Mouse (Mus musculus) forebrain, embryonic 13.5 days (tissue): Measurements from ENCODE around the gene Gna15. TPM values are rescaled to one million over a fixed set of nuclear protein-coding genes. Genes with fewer than 3 reads are reported as not detected.

Source experiments
- ATAC-seq: fragments of 200-750 bp; cut with Nextera tagmentation; 2 replicates; pipeline ENCODE4 v1.8.0; 2017
- H3K27ac ChIP-seq: fragments of 300-500 bp; sonication (generic); 2 replicates; pipeline ENCODE4 v1.5.1; 2015; ENCODE audit warnings: inconsistent platforms, mild to moderate bottlenecking, moderate library complexity
- H3K27me3 ChIP-seq: fragments of 300-500 bp; sonication (generic); 2 replicates; pipeline ENCODE4 v1.6.1; 2015; ENCODE audit warnings: mild to moderate bottlenecking, inconsistent platforms
- H3K36me3 ChIP-seq: fragments of 300-500 bp; sonication (generic); 2 replicates; pipeline ENCODE4 v1.6.1; 2015; ENCODE audit warnings: mild to moderate bottlenecking, inconsistent platforms; ENCODE audit not compliant: poor library complexity, severe bottlenecking
- H3K4me1 ChIP-seq: fragments of 300-500 bp; sonication (generic); 2 replicates; pipeline ENCODE4 v1.6.1; 2015; ENCODE audit warnings: inconsistent platforms
- H3K4me2 ChIP-seq: fragments of 300-500 bp; sonication (generic); 2 replicates; pipeline ENCODE4 v1.6.1; 2015; ENCODE audit warnings: inconsistent platforms, mild to moderate bottlenecking, moderate library complexity
- H3K4me3 ChIP-seq: fragments of 300-500 bp; sonication (generic); 2 replicates; pipeline ENCODE4 v1.5.1; 2015; ENCODE audit warnings: mild to moderate bottlenecking, inconsistent platforms
- H3K9ac ChIP-seq: fragments of 300-500 bp; sonication (generic); 2 replicates; pipeline ENCODE4 v1.6.1; 2015; ENCODE audit warnings: mild to moderate bottlenecking, inconsistent platforms
- H3K9me3 ChIP-seq: fragments of 300-500 bp; sonication (generic); replicated peaks from 2 replicates; pipeline ENCODE4 v1.6.1; 2016; ENCODE audit warnings: inconsistent platforms
- WGBS: fragments of 180-500 bp; shearing (Covaris S2); methylation state at CpG from one replicate; pipeline ENCODE4 v1.1.7; 2015; 5-methylcytosine and 5-hydroxymethylcytosine counted together
- polyA plus RNA-seq: library from polyadenylated mRNA; unstranded; fragments of >200 nt; fragmentation: Nextera tagmentation; extraction: Ambion mirVana; gene quantifications from 2 replicates; pipeline ENCODE4 v1.2.1, GENCODE M21; 2015

Gene Gna15
- polyA plus RNA-seq, 1 experiment from 2014 or later: 0.57 TPM

GRCm38 (mm10) chr10:81488081-81488480, 35.9 kb downstream of the Gna15 start:
- no peak overlapping the region for H3K27ac ChIP-seq
- no peaks in the 10 kb centered on the region for H3K27me3 ChIP-seq
- no peak for ATAC-seq
- H3K36me3 ChIP-seq: peaks cover 76% of the 10 kb centered on the region
- no peak overlapping the region for H3K4me3 ChIP-seq
- H3K9me3 ChIP-seq: no peaks in the 10 kb centered on the region
- no peak overlapping the region for H3K4me2 ChIP-seq
- H3K9ac ChIP-seq: no peak overlapping the region
- H3K4me1 ChIP-seq: peaks cover 13% of the 10 kb centered on the region
- WGBS: 88% methylated on average over 11 of the region's 11 CpGs

- no peaks in the 10 kb centered on the region for H3K27me3 ChIP-seq
- peaks cover 61% of the 10 kb centered on the region for H3K36me3 ChIP-seq
- no peak overlapping the region for H3K4me3 ChIP-seq
- H3K4me2 ChIP-seq: no peak overlapping the region
- no peak overlapping the region for H3K27ac ChIP-seq
- H3K9me3 ChIP-seq: no peaks in the 10 kb centered on the region
- ATAC-seq: no peak
- no peak overlapping the region for H3K9ac ChIP-seq
- WGBS: 91% methylated on average over 10 of the region's 10 CpGs
- H3K4me1 ChIP-seq: peaks cover 20% of the 10 kb centered on the region
These were observed 37.5 kb downstream of the Gna15 start for GRCm38 (mm10) chr10:81486496-81486895.

- ATAC-seq: no peak
- Histone ChIP-seq H3K4me1 (peaks cover 27% of the 10 kb centered on the region), H3K9ac (no peak overlapping the region), H3K9me3 (no peaks in the 10 kb centered on the region), H3K27ac (peak overlapping the region; percentile 74), H3K27me3 (no peaks in the 10 kb centered on the region), H3K36me3 (peaks cover 51% of the 10 kb centered on the region), H3K4me2 (no peak overlapping the region), H3K4me3 (no peak overlapping the region)
- 69% methylated on average over 7 of the region's 7 CpGs for WGBS
These were observed 38.5 kb downstream of the Gna15 start for GRCm38 (mm10) chr10:81485479-81486018.

GRCm38 (mm10) chr10:81485060-81485449, 39.0 kb downstream of the Gna15 start:
- Histone ChIP-seq H3K9ac (0 out of 2 replicates have a peak overlapping the region, but pooled peaks have one; percentile 21), H3K9me3 (no peaks in the 10 kb centered on the region), H3K4me1 (peaks cover 32% of the 10 kb centered on the region), H3K36me3 (peaks cover 46% of the 10 kb centered on the region), H3K4me2 (0 out of 2 replicates have a peak overlapping the region, but pooled peaks have one; percentile 7), H3K4me3 (no peak overlapping the region), H3K27ac (peak overlapping the region; percentile 74), H3K27me3 (no peaks in the 10 kb centered on the region)
- ATAC-seq: no peak
- WGBS: 48% methylated on average over 2 of the region's 2 CpGs

GRCm38 (mm10) chr10:81484441-81485059, 39.5 kb downstream of the Gna15 start:
- Histone ChIP-seq H3K4me3 (no peak overlapping the region), H3K4me1 (peaks cover 36% of the 10 kb centered on the region), H3K36me3 (peaks cover 41% of the 10 kb centered on the region), H3K9ac (0 out of 2 replicates have a peak overlapping the region, but pooled peaks have one; percentile 21), H3K27ac (peak overlapping the region; percentile 74), H3K27me3 (no peaks in the 10 kb centered on the region), H3K4me2 (0 out of 2 replicates have a peak overlapping the region, but pooled peaks have one; percentile 7), H3K9me3 (no peaks in the 10 kb centered on the region)
- whole genome bisulfite sequencing: 62% methylated on average over 6 of the region's 6 CpGs
- no peak for ATAC-seq

GRCm38 (mm10) chr10:81483983-81484382, 40.0 kb downstream of the Gna15 start:
- peak overlapping the region; percentile 74; the same call in 1 of the 2 replicates for H3K27ac ChIP-seq
- peaks cover 37% of the 10 kb centered on the region for H3K4me1 ChIP-seq
- ATAC-seq: no peak
- H3K9ac ChIP-seq: no peak overlapping the region
- no peak overlapping the region for H3K4me3 ChIP-seq
- no peaks in the 10 kb centered on the region for H3K9me3 ChIP-seq
- no peaks in the 10 kb centered on the region for H3K27me3 ChIP-seq
- peaks cover 35% of the 10 kb centered on the region for H3K36me3 ChIP-seq
- WGBS: 22% methylated on average over 9 of the region's 9 CpGs
- no peak overlapping the region for H3K4me2 ChIP-seq

GRCm38 (mm10) chr10:81482533-81482889, 41.5 kb downstream of the Gna15 start, which contains the start of gene Celf5:
Gene Celf5, minus strand, starts transcription at chr10:81482709.
- peak within 1 kb of the TSS; percentile 75 for H3K27ac ChIP-seq
- H3K4me1 ChIP-seq: peaks cover 50% of the 10 kb centered on the region
- no peaks in the 10 kb centered on the region for H3K27me3 ChIP-seq
- H3K4me2 ChIP-seq: peak within 1 kb of the TSS; percentile 61
- H3K9ac ChIP-seq: peak within 1 kb of the TSS; percentile 86
- H3K4me3 ChIP-seq: peak within 1 kb of the TSS; percentile 67
- ATAC-seq: peak; percentile 68
- 0% methylated on average over 20 of the region's 36 CpGs for WGBS
- H3K36me3 ChIP-seq: peaks cover 21% of the 10 kb centered on the region
- no peaks in the 10 kb centered on the region for H3K9me3 ChIP-seq

GRCm38 (mm10) chr10:81481605-81482532, 42.2 kb downstream of the Gna15 start:
- peak overlapping the region; percentile 67 for H3K4me3 ChIP-seq
- peaks cover 15% of the 10 kb centered on the region for H3K36me3 ChIP-seq

GRCm38 (mm10) chr10:81474461-81474860, 49.6 kb downstream of the Gna15 start:
- 88% methylated on average over 10 of the region's 10 CpGs for WGBS
- H3K4me3 ChIP-seq: no peak overlapping the region
- no peak overlapping the region for H3K9ac ChIP-seq
- H3K4me2 ChIP-seq: 0 out of 2 replicates have a peak overlapping the region, but pooled peaks have one; percentile 81
- H3K9me3 ChIP-seq: no peaks in the 10 kb centered on the region
- no peak for ATAC-seq
- H3K36me3 ChIP-seq: peaks cover 10% of the 10 kb centered on the region; the same call in 1 of the 2 replicates
- H3K27ac ChIP-seq: peak overlapping the region; percentile 92
- H3K4me1 ChIP-seq: peaks cover 60% of the 10 kb centered on the region
- peaks cover 3% of the 10 kb centered on the region for H3K27me3 ChIP-seq

More at GRCm38 (mm10) chr10:81481605-81482532, 42.2 kb downstream of the Gna15 start:
- under 1% methylated on average over 33 of the region's 35 CpGs for WGBS
- peaks cover under 1% of the 10 kb centered on the region for H3K27me3 ChIP-seq
- peak; percentile 39 for ATAC-seq
- peak overlapping the region; percentile 75 for H3K27ac ChIP-seq
- peak overlapping the region; percentile 86 for H3K9ac ChIP-seq
- H3K9me3 ChIP-seq: no peaks in the 10 kb centered on the region
- peak overlapping the region; percentile 61 for H3K4me2 ChIP-seq
- H3K4me1 ChIP-seq: peaks cover 53% of the 10 kb centered on the region

- peak overlapping the region; percentile 65 for H3K9ac ChIP-seq
- ATAC-seq: peak; percentile 86
- WGBS: 1% methylated on average over 22 of the region's 22 CpGs
- H3K27me3 ChIP-seq: peaks cover 3% of the 10 kb centered on the region
- peak overlapping the region; percentile 92 for H3K27ac ChIP-seq
- peaks cover 51% of the 10 kb centered on the region for H3K4me1 ChIP-seq
- H3K9me3 ChIP-seq: no peaks in the 10 kb centered on the region
- peak overlapping the region; percentile 81 for H3K4me2 ChIP-seq
- peak overlapping the region; percentile 49 for H3K4me3 ChIP-seq
- H3K36me3 ChIP-seq: peaks cover 23% of the 10 kb centered on the region
These were observed 51.0 kb downstream of the Gna15 start for GRCm38 (mm10) chr10:81473003-81473451.

GRCm38 (mm10) chr10:81472403-81473002, 51.5 kb downstream of the Gna15 start:
- 4% methylated on average over 17 of the region's 18 CpGs for WGBS

More at GRCm38 (mm10) chr10:81472403-81473002, 51.5 kb downstream of the Gna15 start:
- Histone ChIP-seq H3K4me1 (peaks cover 46% of the 10 kb centered on the region), H3K4me2 (peak overlapping the region; percentile 81), H3K4me3 (peak overlapping the region; percentile 49), H3K9me3 (no peaks in the 10 kb centered on the region), H3K36me3 (peaks cover 28% of the 10 kb centered on the region), H3K27ac (peak overlapping the region; percentile 92), H3K9ac (peak overlapping the region; percentile 65), H3K27me3 (peaks cover 3% of the 10 kb centered on the region)
- ATAC-seq: peak; percentile 50
